Mouse (Mus musculus): ENCODE results near the gene Gemin4. TPM values are rescaled to one million over a fixed set of nuclear protein-coding genes. Genes with fewer than 3 reads are reported as not detected.

The Gemin4 gene
- polyA plus RNA-seq, 1 experiment from 2014 or later = 17.7 TPM

- 49% methylated on average over 5 of the region's 5 CpGs for WGBS
- peak; percentile 69 for ATAC-seq
- peaks cover 9% of the 10 kb centered on the region for H3K4me1 ChIP-seq (replicated peaks; ENCODE audit: control insufficient read depth, insufficient read depth, low read length)
Measured at GRCm38 (mm10) chr11:76170207-76170606, 47.3 kb downstream of the Gemin4 start.

GRCm38 (mm10) chr11:76168976-76169375 lies 48.5 kb downstream of the Gemin4 start:
- H3K36me3 ChIP-seq (ENCODE audit: control insufficient read depth, insufficient read depth) = peaks cover 11% of the 10 kb centered on the region
- no peak for ATAC-seq
- H3K9me3 ChIP-seq (ENCODE audit: control insufficient read depth, low read length) = no peaks in the 10 kb centered on the region
- no peak overlapping the region for H3K9ac ChIP-seq (replicated peaks; ENCODE audit: low read depth, low read length)
- H3K4me3 ChIP-seq (replicated peaks; ENCODE audit: low read length) = no peak overlapping the region
- H3K27ac ChIP-seq (ENCODE audit: low read length) = no peak overlapping the region
- peaks cover 9% of the 10 kb centered on the region for H3K4me1 ChIP-seq (replicated peaks; ENCODE audit: control insufficient read depth, insufficient read depth, low read length)
- 66% methylated on average over 3 of the region's 3 CpGs for WGBS
- no peak overlapping the region for H3K4me2 ChIP-seq (ENCODE audit: low read length)
- no peaks in the 10 kb centered on the region for H3K27me3 ChIP-seq (replicated peaks; ENCODE audit: control insufficient read depth, insufficient read depth, low read length)

More at GRCm38 (mm10) chr11:76170207-76170606, 47.3 kb downstream of the Gemin4 start:
- Histone ChIP-seq H3K4me3 (replicated peaks; ENCODE audit: low read length) (no peak overlapping the region), H3K27ac (ENCODE audit: low read length) (no peak overlapping the region), H3K4me2 (ENCODE audit: low read length) (no peak overlapping the region), H3K9me3 (ENCODE audit: control insufficient read depth, low read length) (no peaks in the 10 kb centered on the region), H3K27me3 (replicated peaks; ENCODE audit: control insufficient read depth, insufficient read depth, low read length) (no peaks in the 10 kb centered on the region), H3K36me3 (ENCODE audit: control insufficient read depth, insufficient read depth) (peaks cover 9% of the 10 kb centered on the region), H3K9ac (replicated peaks; ENCODE audit: low read depth, low read length) (no peak overlapping the region)

GRCm38 (mm10) chr11:76167079-76167765 lies 50.2 kb downstream of the Gemin4 start:
- H3K36me3 ChIP-seq (ENCODE audit: control insufficient read depth, insufficient read depth) = peaks cover 11% of the 10 kb centered on the region
- no peak for ATAC-seq
- no peak overlapping the region for H3K9ac ChIP-seq (replicated peaks; ENCODE audit: low read depth, low read length)
- H3K4me1 ChIP-seq (replicated peaks; ENCODE audit: control insufficient read depth, insufficient read depth, low read length) = peaks cover 9% of the 10 kb centered on the region
- 27% methylated on average over 5 of the region's 5 CpGs for WGBS
- H3K27me3 ChIP-seq (replicated peaks; ENCODE audit: control insufficient read depth, insufficient read depth, low read length) = no peaks in the 10 kb centered on the region
- no peak overlapping the region for H3K4me3 ChIP-seq (replicated peaks; ENCODE audit: low read length)
- no peak overlapping the region for H3K27ac ChIP-seq (ENCODE audit: low read length)
- no peak overlapping the region for H3K4me2 ChIP-seq (ENCODE audit: low read length)
- no peaks in the 10 kb centered on the region for H3K9me3 ChIP-seq (ENCODE audit: control insufficient read depth, low read length)

- no peak overlapping the region for H3K4me2 ChIP-seq (ENCODE audit: low read length)
- no peak overlapping the region for H3K4me3 ChIP-seq (replicated peaks; ENCODE audit: low read length)
- H3K36me3 ChIP-seq (ENCODE audit: control insufficient read depth, insufficient read depth) = peaks cover 11% of the 10 kb centered on the region
- H3K4me1 ChIP-seq (replicated peaks; ENCODE audit: control insufficient read depth, insufficient read depth, low read length) = peaks cover 9% of the 10 kb centered on the region
- H3K9ac ChIP-seq (replicated peaks; ENCODE audit: low read depth, low read length) = no peak overlapping the region
- no peak overlapping the region for H3K27ac ChIP-seq (ENCODE audit: low read length)
- WGBS = 94% methylated on average over 4 of the region's 4 CpGs
- H3K9me3 ChIP-seq (ENCODE audit: control insufficient read depth, low read length) = no peaks in the 10 kb centered on the region
- no peak for ATAC-seq
- H3K27me3 ChIP-seq (replicated peaks; ENCODE audit: control insufficient read depth, insufficient read depth, low read length) = no peaks in the 10 kb centered on the region
Measured at GRCm38 (mm10) chr11:76166657-76167056, 50.8 kb downstream of the Gemin4 start.

Other genes with a start within 250 kb of the Gemin4 start
- 2.7 and 4.1 TPM in 2 replicates for gene 1700016K19Rik, start 217.8 kb downstream of the Gemin4 start, polyA plus RNA-seq (2015; fragmentation: Nextera tagmentation; extraction: Ambion mirVana)
- gene Rflnb, start 189.9 kb downstream of the Gemin4 start, polyA plus RNA-seq (2015; fragmentation: Nextera tagmentation; extraction: Ambion mirVana) = 7.4 and 7.5 TPM in 2 replicates
- 67.7 and 70.6 TPM in 2 replicates for gene Vps53, start 38.0 kb downstream of the Gemin4 start, polyA plus RNA-seq (2015; fragmentation: Nextera tagmentation; extraction: Ambion mirVana)
- 22.3 and 25.6 TPM in 2 replicates for gene Fam57a, start 38.0 kb downstream of the Gemin4 start, polyA plus RNA-seq (2015; fragmentation: Nextera tagmentation; extraction: Ambion mirVana)
- gene Dbil5, start 56 bp downstream of the Gemin4 start, polyA plus RNA-seq (2015; fragmentation: Nextera tagmentation; extraction: Ambion mirVana) = 0.77 TPM in 1 of 2 replicates, not detected in the other
- 21.8 and 24.6 TPM in 2 replicates for gene Mrm3, start 26.1 kb upstream of the Gemin4 start, polyA plus RNA-seq (2015; fragmentation: Nextera tagmentation; extraction: Ambion mirVana)
- 127 and 129 TPM in 2 replicates for gene Glod4, start 26.1 kb upstream of the Gemin4 start, polyA plus RNA-seq (2015; fragmentation: Nextera tagmentation; extraction: Ambion mirVana)
- gene Nxn, start 181.5 kb upstream of the Gemin4 start, polyA plus RNA-seq (2015; fragmentation: Nextera tagmentation; extraction: Ambion mirVana) = 14.5 and 15.6 TPM in 2 replicates
- 94.0 and 101 TPM in 2 replicates for gene Timm22, start 189.3 kb upstream of the Gemin4 start, polyA plus RNA-seq (2015; fragmentation: Nextera tagmentation; extraction: Ambion mirVana)